Mouse (Mus musculus): ENCODE measurements around the gene Vmn1r195. TPM values are rescaled to one million over a fixed set of nuclear protein-coding genes. Genes with fewer than 3 reads are reported as not detected.

Vmn1r195 gene
- not detected for total RNA-seq (2023)

GRCm38 (mm10) chr13:22270222-22270621, at the start of gene Vmn1r195:
TSS of gene Vmn1r195 (plus strand) at chr13:22270522.

GRCm38 (mm10) chr13:22223060-22223459, 47.3 kb upstream of the Vmn1r195 start, which contains the start of gene Vmn1r193:
TSS of gene Vmn1r193 (minus strand) at chr13:22223160.

GRCm38 (mm10) chr13:22243915-22244314, 26.4 kb upstream of the Vmn1r195 start, which contains the start of gene Vmn1r194:
TSS of gene Vmn1r194 (plus strand) at chr13:22244215.

GRCm38 (mm10) chr13:22289620-22290019, 19.3 kb downstream of the Vmn1r195 start, which contains the start of gene Vmn1r196:
TSS of gene Vmn1r196 (plus strand) at chr13:22289920.

GRCm38 (mm10) chr13:22324289-22324688, 54.0 kb downstream of the Vmn1r195 start, which contains the start of gene Vmn1r197:
TSS of gene Vmn1r197 (plus strand) at chr13:22324589.

Other genes with a start within 250 kb of the Vmn1r195 start
- gene Hist1h2ah, start 235.0 kb upstream of the Vmn1r195 start, total RNA-seq (2023): 100 to 1,000 TPM; 377 to 380 TPM
- 1,000 to 10,000 TPM; 1,315 to 1,407 TPM for gene Hist1h2bk, start 234.7 kb upstream of the Vmn1r195 start, total RNA-seq (2023)
- 100 to 1,000 TPM; 483 to 504 TPM for gene Hist1h4i, start 229.2 kb upstream of the Vmn1r195 start, total RNA-seq (2023)
- gene Hist1h2ag, start 227.6 kb upstream of the Vmn1r195 start, total RNA-seq (2023): 1,000 to 10,000 TPM in 1 of 2 experiments, 100 to 1,000 TPM in 1; 911 to 1,015 TPM
- 1,000 to 10,000 TPM in 1 of 2 experiments, 100 to 1,000 TPM in 1; 957 to 1,065 TPM for gene Hist1h2bj, start 227.3 kb upstream of the Vmn1r195 start, total RNA-seq (2023)
- not detected for gene Vmn1r188, start 186.1 kb upstream of the Vmn1r195 start, total RNA-seq (2023)
- gene Vmn1r189, start 164.7 kb upstream of the Vmn1r195 start, total RNA-seq (2023): not detected
- gene Vmn1r191, start 86.6 kb upstream of the Vmn1r195 start, total RNA-seq (2023): not detected
- gene Vmn1r192, start 79.4 kb upstream of the Vmn1r195 start, total RNA-seq (2023): not detected
- not detected for gene Vmn1r193, start 47.4 kb upstream of the Vmn1r195 start, total RNA-seq (2023)
- not detected for gene Vmn1r194, start 26.3 kb upstream of the Vmn1r195 start, total RNA-seq (2023)
- gene Vmn1r196, start 19.4 kb downstream of the Vmn1r195 start, total RNA-seq (2023): not detected
- not detected for gene Vmn1r197, start 54.1 kb downstream of the Vmn1r195 start, total RNA-seq (2023)
- not detected for gene Vmn1r198, start 79.8 kb downstream of the Vmn1r195 start, total RNA-seq (2023)
- not detected for gene Vmn1r199, start 109.3 kb downstream of the Vmn1r195 start, total RNA-seq (2023)
- gene Vmn1r200, start 119.9 kb downstream of the Vmn1r195 start, total RNA-seq (2023): not detected
- gene Vmn1r201, start 201.4 kb downstream of the Vmn1r195 start, total RNA-seq (2023): not detected
- gene Vmn1r202, start 234.9 kb downstream of the Vmn1r195 start, total RNA-seq (2023): not detected
- not detected for gene Vmn1r203, start 247.6 kb downstream of the Vmn1r195 start, total RNA-seq (2023)